Mouse (Mus musculus): Measurements from ENCODE around the gene Phip.

The Phip gene

DNA sequence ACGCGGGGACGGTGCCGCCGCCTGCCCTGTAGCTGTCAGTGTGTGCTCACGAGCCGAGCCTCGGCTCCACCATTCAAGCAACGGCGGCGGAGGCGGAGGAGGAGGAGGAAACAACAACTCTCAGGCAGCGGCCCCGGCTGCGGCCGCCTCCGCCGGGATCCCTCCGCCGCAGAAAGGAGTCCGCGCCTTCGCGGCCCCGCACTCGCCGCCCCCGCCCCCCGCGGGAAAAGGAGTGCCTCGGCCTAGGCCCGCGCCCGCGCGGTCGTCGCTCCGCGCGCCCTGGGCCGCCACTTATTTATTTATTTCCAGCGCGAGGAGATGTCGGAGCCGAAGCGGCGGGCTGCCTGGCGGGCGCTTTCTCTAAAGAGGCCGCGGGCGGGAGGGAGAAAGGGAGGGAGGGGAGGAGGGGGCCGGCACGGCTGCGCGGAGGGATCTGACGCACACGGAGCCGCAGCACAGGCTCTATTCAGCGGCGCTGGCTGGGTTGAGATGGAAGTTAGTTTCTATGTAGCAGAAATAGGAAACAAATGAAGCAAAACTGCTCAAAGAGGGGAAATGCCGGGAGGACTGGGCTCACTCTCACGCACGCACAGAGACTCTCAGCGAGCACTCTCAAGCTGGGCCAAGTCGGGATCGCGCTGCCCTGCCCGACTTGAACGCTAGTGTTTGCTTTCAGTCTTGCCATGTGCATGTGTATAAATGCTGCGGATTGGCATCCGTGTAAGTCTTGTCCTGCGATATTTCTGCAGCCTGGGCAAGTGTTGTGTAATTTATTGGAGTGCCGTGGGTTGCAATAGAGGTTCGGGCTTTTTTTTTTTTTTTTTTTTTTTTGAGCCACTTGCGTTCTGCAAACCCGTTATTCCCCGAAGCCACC, at the start of gene Phip:
TSS of gene Phip (minus strand) at position 175 of the 874 bp plus-strand sequence.
- DNase-seq (ENCODE audit: extremely low spot score), result peak; percentile 95

DNA sequence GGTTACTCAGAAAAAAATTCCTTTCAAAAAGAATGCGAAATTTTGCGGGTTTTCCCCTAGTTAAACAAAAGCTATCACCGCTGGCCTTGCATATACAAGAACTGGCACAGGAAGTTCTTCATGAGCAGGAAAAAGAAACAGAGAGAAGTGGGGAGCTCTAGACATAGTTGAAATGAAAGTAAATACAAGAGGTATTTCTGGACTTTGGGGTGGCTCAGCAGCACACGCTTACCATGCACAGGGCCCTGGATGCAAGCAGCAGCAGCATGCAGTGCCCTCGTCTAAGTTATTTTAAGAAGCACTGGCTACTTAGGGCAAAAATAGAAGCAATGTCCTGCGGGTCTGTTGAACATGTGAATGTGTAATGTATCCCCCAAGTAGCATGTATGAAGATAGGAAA, 48.4 kb upstream of the Phip start:
- DNase-seq (ENCODE audit: extremely low spot score), result no peak

DNA sequence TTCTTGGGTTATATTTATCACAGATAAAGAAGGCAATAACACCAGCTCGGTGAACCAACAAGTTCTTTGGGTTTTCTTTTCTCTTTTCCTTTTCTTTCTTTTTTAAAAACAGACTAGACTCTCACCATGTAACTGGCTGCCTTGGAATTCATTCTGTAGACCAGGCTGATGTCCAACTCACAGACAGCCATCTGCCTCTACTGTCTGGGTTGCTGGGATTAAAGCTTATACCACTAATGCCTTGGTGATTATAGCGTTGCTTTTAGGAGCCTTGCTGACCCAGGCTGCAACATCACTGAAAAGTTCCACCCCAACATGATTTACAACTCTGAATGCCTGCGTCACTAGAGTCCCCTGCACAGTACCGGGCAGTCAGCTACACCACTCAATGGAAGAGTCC, 39.2 kb upstream of the Phip start:
- DNase-seq (ENCODE audit: extremely low spot score), result no peak

DNA sequence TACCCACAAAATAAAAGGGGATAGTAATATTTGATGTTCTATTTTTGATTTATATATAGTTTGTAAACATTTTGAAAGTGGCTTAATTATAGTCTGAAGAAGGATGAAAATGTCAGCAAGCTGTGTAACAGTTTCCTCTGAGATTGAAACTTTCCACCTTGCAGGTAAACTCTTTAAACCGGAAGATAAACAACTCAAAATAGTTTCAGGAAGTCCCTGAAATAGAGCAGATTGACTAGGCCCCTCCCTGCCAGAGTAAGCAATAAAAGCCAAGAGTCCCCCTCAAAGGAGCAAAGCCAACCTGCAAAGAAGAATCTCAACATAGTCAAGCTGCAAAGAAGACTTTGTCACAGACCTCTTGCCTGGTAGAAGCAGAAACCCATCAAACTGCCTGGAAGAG, 33.0 kb upstream of the Phip start:
- no peak for DNase-seq (ENCODE audit: extremely low spot score)

DNA sequence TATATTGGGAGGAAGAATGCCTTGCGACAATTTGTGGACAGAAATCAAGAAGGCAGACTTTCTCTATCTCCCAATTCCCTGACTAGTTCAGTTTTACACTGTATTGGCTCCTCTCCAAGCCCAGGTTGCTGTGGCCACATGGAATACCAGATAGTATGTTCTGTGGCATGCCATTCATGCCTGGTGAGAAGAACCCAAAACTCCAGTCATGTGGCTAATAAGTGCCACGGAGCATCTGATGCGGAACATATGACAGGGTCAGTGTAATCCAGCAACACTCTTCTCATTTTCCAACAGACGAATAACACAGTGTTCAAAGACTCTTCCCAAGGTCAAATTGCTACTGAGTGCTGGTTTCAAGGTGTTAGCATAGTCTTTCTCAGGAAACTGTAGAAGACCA, 26.0 kb upstream of the Phip start:
- no peak for DNase-seq (ENCODE audit: extremely low spot score)

DNA sequence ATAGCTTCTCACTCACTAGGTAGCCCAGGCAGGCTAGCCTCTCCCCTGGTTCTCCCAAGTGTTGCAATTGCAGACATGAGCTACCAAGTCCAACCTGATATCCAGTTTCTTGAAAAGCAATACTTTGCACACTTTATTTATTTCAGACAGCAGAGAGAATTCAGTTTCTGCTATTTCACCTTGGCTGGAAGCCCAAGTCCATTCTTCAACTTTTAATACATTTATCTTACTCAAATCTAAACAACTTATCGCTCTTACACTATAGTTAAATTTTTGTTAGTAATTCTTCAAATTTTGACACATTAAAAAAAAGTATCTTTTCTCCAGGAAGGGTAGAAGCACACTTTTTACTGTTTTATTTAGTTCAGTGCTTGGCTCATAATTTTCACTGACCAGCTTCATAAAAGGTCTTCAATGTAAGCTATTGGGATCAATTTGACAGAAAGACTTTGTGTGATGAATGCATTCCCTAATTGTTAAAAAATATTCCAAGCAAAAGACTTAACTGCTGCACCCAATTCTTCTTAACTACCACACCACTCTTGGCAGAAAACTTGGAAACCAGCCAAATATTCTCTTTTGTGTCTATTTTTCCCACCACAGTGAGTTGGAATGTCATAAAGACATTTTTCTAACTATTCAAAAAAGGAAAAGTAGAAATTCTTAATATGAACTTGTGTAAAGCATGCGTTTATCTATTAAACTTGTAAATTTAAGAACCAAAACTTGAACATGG, 22.6 kb upstream of the Phip start:
- DNase-seq (ENCODE audit: extremely low spot score), result no peak

DNA sequence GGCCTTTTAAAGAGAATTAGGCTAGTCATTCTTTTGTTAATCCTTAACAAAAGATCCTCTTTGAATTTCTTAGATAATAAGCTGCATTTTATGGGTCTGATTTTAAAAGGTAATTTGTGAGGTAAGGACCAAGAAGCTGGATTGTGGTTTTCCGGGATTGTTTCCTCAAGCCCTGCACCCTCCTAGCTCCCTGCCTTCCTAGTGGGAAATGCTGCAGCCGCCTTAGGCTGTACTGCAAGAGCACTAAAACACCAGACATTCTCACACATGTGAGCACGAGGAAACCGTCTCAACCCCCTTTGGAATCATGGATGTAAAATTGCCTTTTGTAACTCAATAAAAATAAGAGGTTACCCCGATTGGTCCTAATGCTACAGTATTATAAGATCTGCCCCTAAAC, 1.6 kb upstream of the Phip start:
- peak; percentile 50 for DNase-seq (ENCODE audit: extremely low spot score)

DNA sequence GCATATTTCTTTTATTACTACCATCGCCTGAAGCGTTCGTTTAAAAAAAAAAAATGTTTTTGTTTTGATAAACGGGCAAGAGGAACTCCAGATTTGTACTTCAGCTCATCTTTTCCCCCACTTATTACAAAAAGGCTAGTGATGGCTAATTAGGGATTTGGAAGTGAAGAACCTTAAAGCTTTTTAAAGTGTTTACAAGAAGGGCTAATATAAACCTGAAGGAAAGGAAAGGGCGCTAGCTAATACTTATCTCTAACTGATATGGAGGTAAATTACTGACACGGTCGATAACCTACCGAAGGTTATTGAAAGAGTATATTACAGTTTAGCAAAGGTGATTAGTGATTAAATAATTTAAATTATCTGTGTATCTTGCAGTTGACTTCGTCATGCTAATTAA, 903 bp upstream of the Phip start:
- DNase-seq (ENCODE audit: extremely low spot score), result peak; percentile 40

- DNase-seq (ENCODE audit: extremely low spot score), result no peak
Measured at GRCm38 (mm10) chr9:82974962-82975341, 364 bp downstream of the Phip start.

- peak; percentile 88 for DNase-seq (ENCODE audit: extremely low spot score)
Measured at GRCm38 (mm10) chr9:82974187-82974861, 992 bp downstream of the Phip start.

DNA sequence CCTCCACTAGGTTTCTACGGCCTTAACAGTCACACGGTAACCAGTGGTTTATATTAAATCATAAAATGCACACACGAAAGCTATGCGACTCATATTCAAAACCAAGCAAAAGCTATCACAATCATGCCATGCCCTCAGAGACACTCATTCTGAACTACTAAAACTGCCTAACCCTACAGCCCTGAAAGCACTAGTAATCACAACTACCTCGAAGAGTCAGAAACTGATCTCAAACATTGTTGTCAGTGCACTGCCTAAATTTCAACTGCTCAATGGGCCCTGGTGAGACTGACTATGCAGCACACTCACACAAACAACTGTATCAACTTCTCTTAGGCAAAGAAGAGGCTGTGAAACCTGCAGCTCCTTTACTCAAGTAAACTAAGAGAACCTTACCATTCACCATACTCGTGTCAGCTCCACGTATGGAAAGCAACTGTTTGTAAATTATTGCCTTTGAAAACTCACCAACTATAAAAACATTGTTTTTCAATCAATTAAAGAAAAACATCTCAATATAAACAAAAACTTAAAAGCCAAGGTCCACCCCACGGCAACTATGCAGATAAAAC, 1.9 kb downstream of the Phip start:
- DNase-seq (ENCODE audit: extremely low spot score), result peak; percentile 22

DNA sequence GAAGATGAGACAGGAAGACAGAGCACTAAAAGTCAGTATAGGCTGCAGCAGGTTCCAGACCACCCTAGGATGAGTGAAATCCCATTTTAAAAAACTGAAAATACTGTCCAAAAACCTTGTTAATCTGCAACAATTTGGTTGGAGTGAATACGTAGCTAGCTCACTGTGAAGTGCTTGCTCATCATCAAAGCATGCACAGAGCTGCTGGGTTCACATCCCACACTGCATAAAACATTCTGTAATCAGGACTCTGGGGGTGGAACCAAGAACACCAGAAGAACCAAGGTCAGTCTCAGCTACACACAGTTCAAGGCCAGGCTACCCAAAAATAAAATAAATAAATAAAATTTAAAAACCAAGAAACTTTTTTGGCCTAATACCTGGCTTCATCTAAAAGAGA, 3.9 kb downstream of the Phip start:
- DNase-seq (ENCODE audit: extremely low spot score), result no peak

DNA sequence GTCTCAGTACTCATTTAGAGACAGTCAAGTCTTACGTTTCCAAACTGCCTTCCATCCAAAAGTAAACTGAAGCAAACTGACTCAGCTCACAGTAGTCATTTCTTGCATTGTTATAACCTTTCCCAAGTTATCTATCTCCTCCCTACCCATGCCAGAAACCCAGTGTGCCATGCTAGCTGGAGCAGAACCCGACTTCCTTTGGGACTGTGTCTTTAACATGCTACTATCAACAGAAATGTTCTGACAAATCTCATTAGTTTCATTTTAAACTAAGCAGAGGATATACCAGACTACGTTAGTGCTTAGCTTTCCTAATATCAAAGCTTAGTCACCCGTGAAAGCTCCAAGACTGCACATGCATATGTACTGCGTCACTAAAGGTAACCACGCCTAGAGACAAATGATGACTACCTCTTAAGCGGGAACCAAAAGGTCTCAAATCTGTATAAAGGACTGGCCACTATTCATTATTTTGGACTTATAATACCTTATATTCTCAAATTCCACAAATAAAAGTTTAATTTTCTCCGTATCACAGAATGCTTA, 8.2 kb downstream of the Phip start:
- DNase-seq (ENCODE audit: extremely low spot score), result no peak

GRCm38 (mm10) chr9:82963981-82964380, 11.3 kb downstream of the Phip start:
- DNase-seq (ENCODE audit: extremely low spot score), result no peak

DNA sequence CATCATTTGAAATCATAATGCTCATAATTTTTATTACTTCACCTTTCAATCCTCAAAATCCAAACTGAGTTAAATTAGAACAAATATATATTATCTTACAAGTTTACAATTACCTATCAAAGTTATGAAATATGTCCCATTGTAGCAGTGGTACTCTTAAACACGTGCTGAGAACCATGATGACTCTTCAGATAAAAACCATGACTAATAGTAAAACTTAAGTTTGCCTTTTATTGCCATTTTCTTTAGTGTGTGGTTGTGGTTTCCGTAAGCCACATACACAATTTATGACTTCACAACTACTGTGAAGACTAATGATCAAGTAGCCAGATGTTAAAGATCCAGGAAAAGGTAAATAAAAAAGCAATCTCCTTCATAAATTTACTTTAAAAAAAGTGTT, 14.0 kb downstream of the Phip start:
- DNase-seq (ENCODE audit: extremely low spot score), result no peak

DNA sequence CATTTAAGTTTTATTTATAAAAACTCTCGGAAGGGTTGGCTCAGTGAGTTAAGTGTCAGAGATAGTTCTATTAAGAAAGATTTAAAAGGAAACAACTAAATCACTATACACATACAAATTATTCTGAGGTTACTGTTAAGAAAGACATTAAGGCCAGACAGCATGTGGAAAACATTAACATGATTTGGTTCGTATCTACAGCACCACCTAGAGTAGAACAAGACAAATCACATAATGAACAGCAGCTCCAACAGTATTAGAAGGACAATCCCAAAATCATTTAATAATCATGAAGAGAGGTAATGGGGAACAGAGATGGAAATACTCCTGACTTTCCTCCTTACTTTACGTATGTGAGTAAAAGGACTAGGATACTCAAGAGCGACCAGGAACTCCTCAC, 20.0 kb downstream of the Phip start:
- no peak for DNase-seq (ENCODE audit: extremely low spot score)

GRCm38 (mm10) chr9:82952330-82952729, 23.0 kb downstream of the Phip start:
- DNase-seq (ENCODE audit: extremely low spot score), result no peak

DNA sequence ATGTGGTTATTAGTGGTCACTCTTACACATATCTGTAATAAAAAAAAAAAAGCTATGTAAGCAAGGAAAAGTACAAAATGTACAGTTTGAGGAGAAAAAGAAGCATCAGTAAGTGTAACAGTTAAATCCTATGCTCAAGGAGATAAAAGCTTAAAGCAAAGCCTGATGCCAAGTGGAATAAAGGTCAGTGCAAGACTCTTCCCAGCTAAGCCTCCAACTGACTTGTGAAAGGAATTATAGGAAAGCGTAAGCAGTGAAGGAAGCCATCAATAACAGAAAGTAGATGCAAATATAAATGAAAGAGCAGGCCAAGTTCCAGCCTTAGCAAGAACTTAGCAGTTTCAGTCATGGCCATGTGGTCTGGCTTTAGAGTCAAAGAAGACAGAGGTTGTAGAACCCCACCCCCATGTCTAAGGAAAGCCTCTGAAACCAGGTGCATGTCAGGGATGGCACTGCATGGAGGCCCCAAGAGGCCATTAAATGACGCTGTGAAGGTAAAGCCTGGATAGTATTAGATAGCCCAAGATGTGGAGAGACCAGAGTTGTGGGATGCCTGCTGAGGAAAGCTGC, 23.8 kb downstream of the Phip start:
- DNase-seq (ENCODE audit: extremely low spot score), result no peak

- no peak for DNase-seq (ENCODE audit: extremely low spot score)
Measured at GRCm38 (mm10) chr9:82907246-82907645, 68.1 kb downstream of the Phip start.

DNA sequence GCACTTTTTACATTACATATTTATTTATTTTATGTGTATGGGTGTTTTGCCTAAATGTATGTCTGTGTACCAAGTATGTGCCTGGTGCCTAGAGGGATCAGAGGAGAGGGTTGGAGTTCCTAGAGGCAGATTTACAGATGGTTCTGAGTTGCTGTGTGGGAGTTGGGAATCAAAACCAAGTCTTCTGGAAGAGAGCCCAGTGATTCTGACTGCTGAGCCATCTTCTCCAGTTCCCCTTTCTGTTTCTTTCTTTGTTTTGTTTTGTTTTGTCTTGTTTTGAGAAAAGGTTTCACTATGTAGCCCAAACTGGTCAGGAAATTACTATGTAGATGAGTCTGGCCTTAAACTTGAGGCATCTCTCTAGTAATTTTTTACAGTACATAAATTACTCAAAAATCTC, 86.7 kb downstream of the Phip start:
- no peak for DNase-seq (ENCODE audit: extremely low spot score)

DNA sequence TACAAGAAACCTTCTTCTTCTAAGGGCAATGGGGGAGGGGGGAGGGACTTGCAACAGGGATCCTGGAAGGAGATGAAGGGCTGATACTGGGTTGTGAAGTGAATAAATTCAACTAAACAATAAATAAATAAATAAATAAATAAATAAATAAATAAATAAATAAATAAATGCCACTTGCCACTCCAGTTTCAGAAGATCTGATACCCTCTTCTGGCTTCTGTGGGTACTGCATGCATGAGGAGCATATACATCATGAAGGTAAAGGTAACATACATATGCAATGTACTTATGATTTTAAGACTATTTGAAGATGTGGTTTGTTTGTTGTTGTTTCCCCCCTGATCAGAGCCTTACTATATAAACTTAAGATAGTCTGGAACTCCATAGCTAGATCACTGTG, 91.1 kb downstream of the Phip start:
- no peak for DNase-seq (ENCODE audit: extremely low spot score)

DNA sequence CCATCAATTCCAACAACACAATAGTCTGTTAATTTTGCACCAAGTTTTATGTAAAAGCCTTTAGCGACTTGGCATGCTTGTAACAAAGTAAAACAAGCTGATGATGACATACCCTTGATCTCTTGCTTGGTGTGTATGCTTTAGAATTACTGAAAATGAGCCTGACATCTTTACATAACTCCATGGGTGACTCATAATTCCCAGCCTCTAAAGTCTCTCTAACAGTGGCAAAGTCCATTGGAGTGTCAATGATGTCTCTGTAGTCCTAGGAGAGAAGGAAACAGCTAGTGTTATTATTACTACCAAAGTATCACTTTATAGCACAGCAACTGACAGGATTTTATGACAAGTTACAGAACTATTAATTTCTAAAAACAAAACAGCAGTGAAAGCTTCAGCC, 98.2 kb downstream of the Phip start:
- DNase-seq (ENCODE audit: extremely low spot score), result no peak
